Mouse (Mus musculus): ENCODE measurements around the gene Smarcd2. TPM values are rescaled to one million over a fixed set of nuclear protein-coding genes. Genes with fewer than 3 reads are reported as not detected.

Gene Smarcd2
- polyA plus RNA-seq, 1 experiment from 2014 or later = 110 TPM

DNA sequence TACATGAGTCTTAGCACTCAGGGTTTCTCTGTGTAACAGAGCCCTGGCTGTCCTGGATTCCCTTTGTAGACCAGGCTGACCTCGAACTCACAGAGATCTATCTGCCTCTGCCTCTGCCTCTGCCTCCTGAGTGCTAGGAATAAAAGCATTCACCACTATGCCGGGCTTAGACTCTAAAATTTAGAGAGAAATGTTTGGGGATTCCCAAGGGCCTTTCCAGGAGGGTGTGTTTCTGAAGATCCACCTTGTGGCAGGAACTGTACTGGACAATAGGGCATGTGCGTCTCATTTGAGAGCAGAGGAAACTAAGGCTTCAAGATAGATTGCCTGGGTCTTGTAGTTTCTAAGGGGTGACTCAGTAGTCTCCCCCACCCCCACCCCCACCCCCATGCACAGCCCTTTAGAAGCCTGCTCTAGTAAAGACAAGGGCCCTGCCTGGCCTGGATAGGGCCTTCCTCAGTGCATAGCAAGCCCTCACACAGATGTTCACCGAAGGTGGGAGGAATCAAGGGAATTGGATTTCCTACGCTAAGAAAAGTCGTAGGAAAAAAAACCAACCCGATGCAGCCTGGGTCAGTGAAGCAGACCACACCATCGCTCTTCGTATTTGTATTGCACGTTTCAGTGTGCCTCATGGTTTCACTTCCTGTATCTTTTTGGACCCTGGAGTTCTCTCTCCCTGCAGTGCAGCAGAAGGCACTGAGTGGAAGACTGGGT lies 32.7 kb upstream of the Smarcd2 start:
- Histone ChIP-seq H3K9me3 (no peaks in the 10 kb centered on the region), H3K4me2 (no peak overlapping the region), H3K27ac (no peak overlapping the region), H3K36me3 (no peaks in the 10 kb centered on the region), H3K27me3 (no peaks in the 10 kb centered on the region), H3K9ac (no peak overlapping the region), H3K4me1 (0 out of 2 replicates have a peak, but pooled peaks cover 3% of the 10 kb centered on the region), H3K4me3 (no peak overlapping the region)
- ATAC-seq (ENCODE audit: insufficient number of reproducible peaks, low FRiP score, low TSS enrichment, low read depth) = no peak
- 72% methylated on average over 10 of the region's 10 CpGs for WGBS

- no peak for ATAC-seq (ENCODE audit: insufficient number of reproducible peaks, low FRiP score, low TSS enrichment, low read depth)
- H3K27ac ChIP-seq = no peak overlapping the region
- H3K4me3 ChIP-seq = no peak overlapping the region
- H3K9me3 ChIP-seq = no peaks in the 10 kb centered on the region
- H3K27me3 ChIP-seq = no peaks in the 10 kb centered on the region
- H3K36me3 ChIP-seq = no peaks in the 10 kb centered on the region
- H3K9ac ChIP-seq = no peak overlapping the region
- no peaks in the 10 kb centered on the region for H3K4me1 ChIP-seq
- H3K4me2 ChIP-seq = no peak overlapping the region
- 10% methylated on average over 2 of the region's 2 CpGs for WGBS
Measured at GRCm38 (mm10) chr11:106302634-106303033, 29.9 kb upstream of the Smarcd2 start.

GRCm38 (mm10) chr11:106301765-106302164 lies 29.0 kb upstream of the Smarcd2 start, which contains the start of gene Gh:
Gh (minus strand) TSS chr11:106301865.
- ATAC-seq (ENCODE audit: insufficient number of reproducible peaks, low FRiP score, low TSS enrichment, low read depth) = no peak

GRCm38 (mm10) chr11:106291861-106292260 lies 19.1 kb upstream of the Smarcd2 start:
- no peak for ATAC-seq (ENCODE audit: insufficient number of reproducible peaks, low FRiP score, low TSS enrichment, low read depth)
- H3K36me3 ChIP-seq = no peaks in the 10 kb centered on the region
- no peak overlapping the region for H3K4me3 ChIP-seq
- H3K4me1 ChIP-seq = peaks cover 11% of the 10 kb centered on the region; the same call in 1 of the 2 replicates
- H3K4me2 ChIP-seq = no peak overlapping the region
- no peak overlapping the region for H3K9ac ChIP-seq
- 89% methylated on average over 2 of the region's 2 CpGs for WGBS
- H3K27me3 ChIP-seq = no peaks in the 10 kb centered on the region
- no peak overlapping the region for H3K27ac ChIP-seq
- no peaks in the 10 kb centered on the region for H3K9me3 ChIP-seq

More at GRCm38 (mm10) chr11:106301765-106302164, 29.0 kb upstream of the Smarcd2 start, which contains the start of gene Gh:
- Histone ChIP-seq H3K4me1 (no peaks in the 10 kb centered on the region), H3K9me3 (no peaks in the 10 kb centered on the region), H3K9ac (no peak within 1 kb of the TSS), H3K36me3 (no peaks in the 10 kb centered on the region), H3K27ac (no peak within 1 kb of the TSS), H3K4me2 (no peak within 1 kb of the TSS), H3K4me3 (no peak within 1 kb of the TSS), H3K27me3 (no peaks in the 10 kb centered on the region)
- WGBS = 74% methylated on average over 9 of the region's 9 CpGs

DNA sequence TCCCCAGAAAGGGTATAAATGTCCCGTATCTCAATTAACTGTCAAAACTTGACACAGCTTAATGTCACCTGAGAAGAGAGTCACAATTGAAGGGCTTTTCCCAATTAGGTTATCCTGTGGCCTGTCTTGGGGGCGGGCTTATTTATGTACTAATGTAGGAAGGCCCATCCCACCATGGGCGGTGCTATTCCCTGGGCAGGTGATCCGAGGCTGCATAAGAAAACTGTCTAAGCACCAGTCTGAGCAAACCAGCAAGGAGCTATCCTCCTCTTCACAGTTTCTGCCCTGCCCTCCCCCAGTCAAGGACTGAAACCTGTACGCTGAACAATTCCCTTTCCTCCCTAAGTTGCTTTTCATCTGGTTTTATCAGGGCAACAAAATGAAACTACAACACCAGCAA lies 17.6 kb upstream of the Smarcd2 start:
- H3K9ac ChIP-seq = no peak overlapping the region
- 86% methylated on average over 5 of the region's 5 CpGs for WGBS
- no peaks in the 10 kb centered on the region for H3K9me3 ChIP-seq
- no peaks in the 10 kb centered on the region for H3K36me3 ChIP-seq
- H3K27me3 ChIP-seq = no peaks in the 10 kb centered on the region
- H3K27ac ChIP-seq = no peak overlapping the region
- no peak for ATAC-seq (ENCODE audit: insufficient number of reproducible peaks, low FRiP score, low TSS enrichment, low read depth)
- no peak overlapping the region for H3K4me3 ChIP-seq
- peaks cover 19% of the 10 kb centered on the region for H3K4me1 ChIP-seq
- no peak overlapping the region for H3K4me2 ChIP-seq

DNA sequence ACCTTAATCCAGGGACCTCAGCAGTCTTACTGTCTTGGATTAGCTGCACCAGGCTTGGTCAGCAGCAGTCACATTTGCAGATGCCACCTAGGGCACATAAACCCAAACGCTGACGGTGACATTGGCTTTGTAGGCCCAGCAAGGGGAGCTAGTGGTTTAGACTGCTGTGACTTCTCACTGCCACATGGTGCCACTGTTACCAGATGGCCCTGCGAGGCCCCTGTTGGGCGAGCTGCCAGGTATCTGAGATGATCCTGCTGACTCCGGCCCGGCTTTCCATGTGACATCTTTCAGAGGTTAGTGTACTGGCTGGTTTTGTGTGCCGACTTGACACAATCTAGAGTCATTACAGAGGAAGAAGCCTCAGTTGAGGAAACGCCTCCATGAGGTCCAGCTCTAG lies 16.6 kb upstream of the Smarcd2 start:
- no peak for ATAC-seq (ENCODE audit: insufficient number of reproducible peaks, low FRiP score, low TSS enrichment, low read depth)
- no peaks in the 10 kb centered on the region for H3K36me3 ChIP-seq
- no peak overlapping the region for H3K4me2 ChIP-seq
- WGBS = 53% methylated on average over 8 of the region's 8 CpGs
- no peak overlapping the region for H3K9ac ChIP-seq
- H3K27me3 ChIP-seq = no peaks in the 10 kb centered on the region
- H3K4me3 ChIP-seq = no peak overlapping the region
- H3K4me1 ChIP-seq = peaks cover 19% of the 10 kb centered on the region
- no peaks in the 10 kb centered on the region for H3K9me3 ChIP-seq
- no peak overlapping the region for H3K27ac ChIP-seq

- 31% methylated on average over 11 of the region's 11 CpGs for WGBS
- H3K36me3 ChIP-seq = no peaks in the 10 kb centered on the region
- no peak overlapping the region for H3K4me3 ChIP-seq
- peak overlapping the region; percentile 80 for H3K27ac ChIP-seq
- H3K4me1 ChIP-seq = peaks cover 19% of the 10 kb centered on the region
- no peaks in the 10 kb centered on the region for H3K27me3 ChIP-seq
- ATAC-seq (ENCODE audit: insufficient number of reproducible peaks, low FRiP score, low TSS enrichment, low read depth) = no peak
- no peak overlapping the region for H3K9ac ChIP-seq
- H3K4me2 ChIP-seq = no peak overlapping the region
- no peaks in the 10 kb centered on the region for H3K9me3 ChIP-seq
Measured at GRCm38 (mm10) chr11:106286987-106287386, 14.2 kb upstream of the Smarcd2 start.

GRCm38 (mm10) chr11:106286206-106286605 lies 13.4 kb upstream of the Smarcd2 start:
- no peaks in the 10 kb centered on the region for H3K27me3 ChIP-seq
- no peaks in the 10 kb centered on the region for H3K9me3 ChIP-seq
- H3K27ac ChIP-seq = peak overlapping the region; percentile 80
- no peak for ATAC-seq (ENCODE audit: insufficient number of reproducible peaks, low FRiP score, low TSS enrichment, low read depth)
- 90% methylated on average over 7 of the region's 7 CpGs for WGBS
- H3K36me3 ChIP-seq = no peaks in the 10 kb centered on the region
- H3K4me1 ChIP-seq = peaks cover 19% of the 10 kb centered on the region
- H3K4me3 ChIP-seq = no peak overlapping the region
- H3K9ac ChIP-seq = no peak overlapping the region
- no peak overlapping the region for H3K4me2 ChIP-seq

- ATAC-seq (ENCODE audit: insufficient number of reproducible peaks, low FRiP score, low TSS enrichment, low read depth) = no peak
- Histone ChIP-seq H3K4me2 (no peak overlapping the region), H3K9me3 (no peaks in the 10 kb centered on the region), H3K4me3 (no peak overlapping the region), H3K27ac (no peak overlapping the region), H3K36me3 (no peaks in the 10 kb centered on the region), H3K4me1 (peaks cover 19% of the 10 kb centered on the region), H3K9ac (no peak overlapping the region), H3K27me3 (no peaks in the 10 kb centered on the region)
- 72% methylated on average over 8 of the region's 8 CpGs for WGBS
Measured at GRCm38 (mm10) chr11:106284126-106284525, 11.4 kb upstream of the Smarcd2 start.

- Histone ChIP-seq H3K27me3 (no peaks in the 10 kb centered on the region), H3K4me2 (no peak overlapping the region), H3K27ac (no peak overlapping the region), H3K9me3 (no peaks in the 10 kb centered on the region), H3K36me3 (no peaks in the 10 kb centered on the region), H3K4me3 (no peak overlapping the region), H3K4me1 (peaks cover 19% of the 10 kb centered on the region), H3K9ac (no peak overlapping the region)
- no peak for ATAC-seq (ENCODE audit: insufficient number of reproducible peaks, low FRiP score, low TSS enrichment, low read depth)
- 72% methylated on average over 4 of the region's 4 CpGs for WGBS
Measured at GRCm38 (mm10) chr11:106283371-106283770, 10.6 kb upstream of the Smarcd2 start.

DNA sequence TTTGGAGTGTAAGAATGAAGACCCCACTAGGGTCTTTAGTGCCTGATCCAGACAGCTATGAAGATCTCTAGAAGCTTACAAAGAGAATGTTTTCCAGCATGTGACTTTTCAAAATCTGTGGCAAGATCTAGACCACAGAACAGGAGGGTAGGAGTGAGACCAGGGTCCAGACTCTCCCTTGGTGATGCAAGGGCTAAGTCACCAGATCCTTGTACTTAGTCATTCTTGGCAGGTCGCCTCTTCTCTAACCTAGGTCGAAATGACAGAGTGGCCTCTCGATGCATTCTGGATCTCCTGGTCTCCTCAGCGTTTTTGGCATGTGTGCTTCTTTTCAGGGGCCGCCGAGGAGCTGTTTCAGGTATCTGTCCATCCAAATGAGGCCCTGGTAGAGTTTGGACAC lies 9.7 kb upstream of the Smarcd2 start:
- no peak overlapping the region for H3K9ac ChIP-seq
- 79% methylated on average over 6 of the region's 6 CpGs for WGBS
- H3K4me2 ChIP-seq = no peak overlapping the region
- no peaks in the 10 kb centered on the region for H3K36me3 ChIP-seq
- no peak overlapping the region for H3K4me3 ChIP-seq
- no peak overlapping the region for H3K27ac ChIP-seq
- H3K27me3 ChIP-seq = no peaks in the 10 kb centered on the region
- H3K4me1 ChIP-seq = peaks cover 14% of the 10 kb centered on the region
- no peaks in the 10 kb centered on the region for H3K9me3 ChIP-seq
- ATAC-seq (ENCODE audit: insufficient number of reproducible peaks, low FRiP score, low TSS enrichment, low read depth) = no peak

DNA sequence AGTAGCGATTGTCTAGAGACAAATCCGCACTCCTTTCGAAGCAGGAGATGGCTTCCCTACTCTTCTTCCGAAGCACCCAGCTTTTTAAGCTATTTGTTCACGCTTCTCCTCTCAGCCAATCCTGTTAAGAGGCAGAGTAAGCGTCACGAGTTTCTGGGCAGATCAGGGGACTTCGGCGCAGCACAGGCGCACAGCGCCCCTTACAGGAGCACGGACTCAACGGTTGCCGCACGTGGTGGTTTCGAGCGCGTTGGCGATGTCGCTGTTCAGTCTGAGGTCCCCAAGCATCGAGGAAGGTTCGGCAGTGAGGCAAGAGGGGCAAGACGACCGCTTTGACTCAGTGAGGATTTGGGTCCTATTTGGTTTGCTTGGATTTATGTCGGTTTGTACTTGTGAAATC lies 3.7 kb upstream of the Smarcd2 start, which contains the start of gene Tcam1:
Tcam1 (plus strand) TSS at position 219 of the 400 bp plus-strand sequence.
- H3K9ac ChIP-seq = no peak within 1 kb of the TSS
- H3K36me3 ChIP-seq = no peaks in the 10 kb centered on the region
- H3K27ac ChIP-seq = peak within 1 kb of the TSS; percentile 97
- peak within 1 kb of the TSS; percentile 24 for H3K4me3 ChIP-seq
- no peaks in the 10 kb centered on the region for H3K9me3 ChIP-seq
- H3K27me3 ChIP-seq = no peaks in the 10 kb centered on the region
- ATAC-seq (ENCODE audit: insufficient number of reproducible peaks, low FRiP score, low TSS enrichment, low read depth) = no peak
- peaks cover 37% of the 10 kb centered on the region for H3K4me1 ChIP-seq
- H3K4me2 ChIP-seq = peak within 1 kb of the TSS; percentile 46
- WGBS = 7% methylated on average over 25 of the region's 25 CpGs

All from limb, embryonic 15.5 days (tissue).